Mouse (Mus musculus): ENCODE results near the gene AC161166.1. TPM values are rescaled to one million over a fixed set of nuclear protein-coding genes. Genes with fewer than 3 reads are reported as not detected.

The AC161166.1 gene
- total RNA-seq (2021), result not detected

DNA sequence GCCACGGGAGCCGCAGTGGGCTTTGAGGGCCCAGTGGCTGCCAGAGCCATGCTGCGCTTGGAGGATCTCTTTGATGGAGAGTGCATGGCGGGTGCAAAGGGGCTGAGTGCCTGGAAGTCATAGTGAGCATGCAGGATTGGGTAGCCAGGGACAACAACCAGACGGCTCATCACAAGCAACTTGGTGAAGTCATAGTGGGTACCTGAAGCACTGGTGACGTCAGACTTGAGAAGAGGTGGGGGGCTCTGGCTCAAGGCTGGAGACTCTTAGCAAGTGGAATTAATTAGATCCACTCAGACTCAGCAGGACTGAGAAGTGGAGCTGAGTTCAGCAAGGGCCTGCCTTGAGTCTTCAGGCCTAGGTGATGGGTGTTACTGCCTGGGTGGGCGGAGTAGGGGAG, at the start of gene AC161166.1:
TSS of gene AC161166.1 (minus strand) at position 101 of the 400 bp plus-strand sequence.
- DNase-seq (ENCODE audit: low spot score in 2 of 2), result no peak
- intact Hi-C loops (cut with DNase I), result no loop called here

GRCm38 (mm10) chr7:24561450-24561849, 49.2 kb upstream of the AC161166.1 start:
- intact Hi-C loops (cut with DNase I), result no loop called here

GRCm38 (mm10) chr7:24555786-24556185, 43.5 kb upstream of the AC161166.1 start:
- intact Hi-C loops (cut with DNase I), result no loop called here
- DNase-seq (ENCODE audit: low spot score in 2 of 2), result no peak

More at GRCm38 (mm10) chr7:24561450-24561849, 49.2 kb upstream of the AC161166.1 start:
- no peak for DNase-seq (ENCODE audit: low spot score in 2 of 2)

DNA sequence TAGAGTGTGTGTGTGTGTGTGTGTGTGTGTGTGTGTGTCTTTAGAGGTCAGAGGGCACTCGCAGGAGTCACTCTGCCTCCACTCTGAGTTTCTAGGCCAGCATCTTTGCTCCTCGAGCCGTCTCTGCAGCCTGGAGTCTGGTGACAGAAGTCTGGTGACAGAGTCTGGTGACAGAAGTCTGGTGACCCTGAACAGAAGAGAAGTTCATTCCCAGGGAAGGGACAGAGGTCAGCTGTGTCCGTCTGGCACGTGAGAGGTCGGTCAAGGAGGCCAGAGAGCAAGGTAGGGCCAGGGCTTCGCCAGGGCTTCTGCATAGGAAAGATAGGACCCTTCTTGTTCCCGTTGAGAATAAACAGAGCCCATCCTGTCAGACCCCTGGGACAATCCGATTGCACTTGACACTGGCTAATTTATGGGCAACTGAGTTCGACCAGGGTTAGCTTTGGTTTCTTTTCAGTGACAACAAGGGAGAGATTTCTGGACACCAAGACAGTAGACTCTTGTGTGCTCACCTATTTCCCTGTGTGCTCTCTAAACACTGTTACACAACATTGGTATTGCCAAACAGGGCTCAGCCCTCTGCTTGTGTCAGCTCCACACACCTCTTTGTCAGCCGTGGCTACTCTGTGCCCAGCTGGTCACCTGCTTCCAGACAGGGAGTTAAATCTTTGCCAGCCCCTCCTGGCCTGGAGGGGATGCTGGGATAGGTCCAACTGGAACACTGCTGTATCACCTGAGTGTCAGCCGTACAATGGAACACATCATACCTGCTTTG, 39.9 kb upstream of the AC161166.1 start:
- intact Hi-C loops (cut with DNase I), result no loop called here
- DNase-seq (ENCODE audit: low spot score in 2 of 2), result no peak

DNA sequence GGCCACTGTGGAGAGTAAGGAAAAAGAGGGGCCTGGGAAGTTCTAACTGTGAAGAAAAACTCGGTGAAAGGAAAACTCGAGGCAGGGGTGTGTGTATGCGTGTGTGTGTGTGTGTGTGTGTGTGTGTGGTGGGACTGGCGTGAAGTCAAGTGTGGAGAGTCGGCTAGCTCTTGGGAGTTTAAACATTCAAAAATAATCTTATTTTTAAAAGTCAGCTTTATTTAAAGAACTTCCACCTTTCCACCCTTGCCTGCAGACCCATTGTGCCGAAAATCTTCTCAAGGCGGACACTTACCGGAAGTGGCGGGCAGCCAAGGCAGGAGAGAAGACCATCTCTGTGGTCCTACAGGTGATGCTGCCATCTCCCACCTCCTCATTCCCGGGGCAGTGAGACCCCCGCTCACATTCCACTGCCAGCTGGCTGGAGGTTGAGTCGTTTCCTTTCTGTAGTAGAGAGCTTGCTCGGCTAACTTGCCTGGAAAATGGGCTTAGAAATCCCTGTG, 35.3 kb upstream of the AC161166.1 start:
- no peak for DNase-seq (ENCODE audit: low spot score in 2 of 2)
- intact Hi-C loops (cut with DNase I), result loop anchor here (1.0 kb wide), 1 partner anchor 17 kb away; the partner anchor contains the start of gene Irgq

DNA sequence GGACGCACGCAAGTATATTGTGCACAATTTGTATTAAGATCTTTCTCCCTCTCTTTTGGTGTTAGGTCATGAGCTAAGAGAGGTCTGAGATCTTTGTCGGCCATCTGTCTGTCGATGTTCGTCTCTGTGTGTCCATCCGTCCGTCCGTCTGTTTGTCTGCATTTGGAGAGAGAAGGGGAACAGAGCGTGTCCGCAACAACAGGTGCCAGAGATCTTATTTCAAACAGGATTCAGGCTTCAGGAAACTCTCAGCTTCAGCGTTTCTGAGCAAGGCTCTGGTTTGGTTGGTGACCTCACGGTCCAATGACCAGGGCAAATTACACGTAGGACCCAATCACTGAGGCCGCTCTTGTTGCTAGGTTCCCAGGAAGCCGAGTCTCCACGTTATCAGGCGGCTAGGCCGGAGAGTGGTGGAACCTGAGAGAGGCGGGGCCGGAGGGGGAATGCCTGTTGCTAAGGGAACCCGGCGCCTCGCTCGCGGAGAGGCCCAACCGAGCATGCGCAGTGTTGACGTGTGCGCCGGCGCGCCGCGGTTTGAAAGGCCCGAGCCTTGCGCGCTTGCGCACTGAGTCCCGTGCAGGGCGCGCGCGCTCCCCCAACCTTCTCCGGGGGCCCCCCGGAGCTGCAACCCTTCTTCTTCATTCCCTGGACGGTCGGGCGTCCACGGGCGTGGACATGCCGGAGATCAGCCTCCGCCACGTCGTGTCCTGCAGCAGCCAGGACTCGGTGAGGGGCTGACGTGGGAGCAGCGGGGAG, 34.6 kb upstream of the AC161166.1 start:
- intact Hi-C loops (cut with DNase I), result loop anchor here (1.0 kb wide), 1 partner anchor 17 kb away; the partner anchor contains the start of gene Irgq
- DNase-seq (ENCODE audit: low spot score in 2 of 2), result peak; percentile 99 to 100

DNA sequence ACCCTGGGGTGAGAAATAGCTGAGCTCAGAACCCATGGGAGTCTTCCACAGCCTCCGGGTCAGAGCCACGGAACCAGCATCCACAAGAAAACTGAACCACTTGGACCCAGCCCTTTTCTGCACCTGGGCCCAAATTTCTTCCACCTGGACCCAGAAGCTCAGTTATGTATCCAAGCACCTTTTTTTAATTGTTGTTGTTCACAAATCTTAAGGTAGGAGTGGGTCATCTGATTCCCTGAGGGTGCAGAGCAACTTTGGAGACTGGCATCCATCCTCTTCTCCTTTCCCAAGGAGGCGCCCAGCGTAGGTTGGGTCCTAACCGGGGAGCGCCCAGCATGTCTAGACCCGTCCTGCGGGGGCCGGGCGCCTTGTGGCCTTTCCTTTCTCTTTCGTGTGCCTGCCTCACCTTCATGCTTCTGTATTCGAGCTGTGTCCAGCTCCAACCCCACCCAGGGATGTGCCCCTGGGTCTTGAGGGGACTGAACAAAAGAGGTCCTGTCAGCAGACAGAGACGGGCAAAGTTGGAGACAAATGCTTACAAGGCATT, 33.9 kb upstream of the AC161166.1 start, which contains the start of the genes Pinlyp and Xrcc1:
TSS of gene Pinlyp (minus strand) at position 51 of the 547 bp plus-strand sequence.
TSS of gene Xrcc1 (plus strand) at position 222 of the 547 bp plus-strand sequence.
- DNase-seq (ENCODE audit: low spot score in 2 of 2), result no peak
- intact Hi-C loops (cut with DNase I), result no loop called here

DNA sequence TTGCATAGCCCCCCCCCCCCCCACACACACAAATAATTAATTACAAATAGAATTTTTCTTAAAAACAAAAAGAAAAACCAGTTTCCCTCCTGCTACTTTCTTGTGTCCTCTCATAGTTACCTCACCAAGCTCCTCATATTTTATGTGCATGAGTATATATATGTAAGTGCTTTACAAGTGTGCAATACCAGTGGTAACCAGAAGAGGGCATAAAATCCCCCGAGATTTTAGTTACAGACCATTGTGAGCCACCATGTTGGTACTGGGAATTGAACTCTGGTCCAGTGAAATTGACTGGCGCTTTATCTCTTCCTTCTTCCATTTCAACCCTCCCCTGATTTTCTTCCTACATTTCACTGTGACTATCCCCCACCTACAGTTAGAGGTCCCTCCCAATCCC, 32.3 kb upstream of the AC161166.1 start:
- DNase-seq (ENCODE audit: low spot score in 2 of 2), result no peak
- intact Hi-C loops (cut with DNase I), result no loop called here

DNA sequence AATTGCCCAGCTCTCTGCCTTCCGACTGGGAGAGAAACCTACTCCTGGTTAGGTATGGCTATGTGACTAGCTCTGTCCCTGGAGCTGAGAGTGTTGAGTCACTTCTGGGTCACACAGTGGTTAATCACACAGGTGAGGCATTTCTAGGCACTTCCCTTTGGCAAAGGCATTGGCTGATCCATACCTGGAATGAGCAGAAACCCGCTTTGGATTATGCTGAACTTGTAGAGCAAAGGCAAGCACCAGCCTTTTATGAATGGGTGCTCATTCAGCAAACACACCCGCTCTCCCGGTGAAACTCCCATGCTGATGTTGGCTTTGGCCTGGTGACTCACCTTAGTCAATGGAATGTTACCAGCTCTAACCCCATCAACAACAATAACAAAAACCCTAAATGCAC, 27.4 kb upstream of the AC161166.1 start:
- no peak for DNase-seq (ENCODE audit: low spot score in 2 of 2)
- intact Hi-C loops (cut with DNase I), result no loop called here

- intact Hi-C loops (cut with DNase I), result no loop called here
- DNase-seq (ENCODE audit: low spot score in 2 of 2), result no peak
Observed at GRCm38 (mm10) chr7:24538701-24539100, 26.4 kb upstream of the AC161166.1 start.

- peak; percentile 51 to 52 for DNase-seq (ENCODE audit: low spot score in 2 of 2)
- intact Hi-C loops (cut with DNase I), result no loop called here
Observed at GRCm38 (mm10) chr7:24538154-24538553, 25.9 kb upstream of the AC161166.1 start.

GRCm38 (mm10) chr7:24537591-24537990, 25.3 kb upstream of the AC161166.1 start:
- intact Hi-C loops (cut with DNase I), result no loop called here
- DNase-seq (ENCODE audit: low spot score in 2 of 2), result no peak

DNA sequence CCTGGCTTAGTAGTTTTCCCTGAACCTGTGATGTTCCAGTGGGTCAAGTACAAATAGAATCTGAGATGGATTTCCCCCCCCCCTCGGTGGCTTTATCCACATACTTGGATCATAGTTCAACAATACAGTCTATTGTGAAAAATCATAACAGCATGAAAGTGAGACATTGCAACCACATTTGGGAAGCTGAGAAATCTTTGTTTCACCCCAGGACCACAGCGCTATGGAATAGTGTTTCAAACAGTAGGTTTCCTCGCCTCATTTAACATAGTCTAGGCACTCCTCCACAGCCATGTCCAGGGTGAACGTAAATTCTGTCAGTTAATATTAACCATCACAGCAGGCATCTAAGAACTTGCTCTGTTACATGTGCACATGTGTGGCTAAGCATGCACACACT, 24.8 kb upstream of the AC161166.1 start:
- DNase-seq (ENCODE audit: low spot score in 2 of 2), result no peak
- intact Hi-C loops (cut with DNase I), result no loop called here

- DNase-seq (ENCODE audit: low spot score in 2 of 2), result peak in 1 of 2 experiments; percentile 27
- intact Hi-C loops (cut with DNase I), result loop anchor here (5.0 kb wide), 1 partner anchor 128 kb away; no protein-coding TSS in a partner anchor
Observed at GRCm38 (mm10) chr7:24534301-24534700, 22.0 kb upstream of the AC161166.1 start.

GRCm38 (mm10) chr7:24533806-24534205, 21.6 kb upstream of the AC161166.1 start:
- DNase-seq (ENCODE audit: low spot score in 2 of 2), result no peak
- intact Hi-C loops (cut with DNase I), result loop anchor here (5.0 kb wide), 1 partner anchor 128 kb away; no protein-coding TSS in a partner anchor

GRCm38 (mm10) chr7:24533031-24533571, 20.8 kb upstream of the AC161166.1 start:
- intact Hi-C loops (cut with DNase I), result loop anchor here (5.0 kb wide), 1 partner anchor 129 kb away; no protein-coding TSS in a partner anchor
- no peak for DNase-seq (ENCODE audit: low spot score in 2 of 2)

DNA sequence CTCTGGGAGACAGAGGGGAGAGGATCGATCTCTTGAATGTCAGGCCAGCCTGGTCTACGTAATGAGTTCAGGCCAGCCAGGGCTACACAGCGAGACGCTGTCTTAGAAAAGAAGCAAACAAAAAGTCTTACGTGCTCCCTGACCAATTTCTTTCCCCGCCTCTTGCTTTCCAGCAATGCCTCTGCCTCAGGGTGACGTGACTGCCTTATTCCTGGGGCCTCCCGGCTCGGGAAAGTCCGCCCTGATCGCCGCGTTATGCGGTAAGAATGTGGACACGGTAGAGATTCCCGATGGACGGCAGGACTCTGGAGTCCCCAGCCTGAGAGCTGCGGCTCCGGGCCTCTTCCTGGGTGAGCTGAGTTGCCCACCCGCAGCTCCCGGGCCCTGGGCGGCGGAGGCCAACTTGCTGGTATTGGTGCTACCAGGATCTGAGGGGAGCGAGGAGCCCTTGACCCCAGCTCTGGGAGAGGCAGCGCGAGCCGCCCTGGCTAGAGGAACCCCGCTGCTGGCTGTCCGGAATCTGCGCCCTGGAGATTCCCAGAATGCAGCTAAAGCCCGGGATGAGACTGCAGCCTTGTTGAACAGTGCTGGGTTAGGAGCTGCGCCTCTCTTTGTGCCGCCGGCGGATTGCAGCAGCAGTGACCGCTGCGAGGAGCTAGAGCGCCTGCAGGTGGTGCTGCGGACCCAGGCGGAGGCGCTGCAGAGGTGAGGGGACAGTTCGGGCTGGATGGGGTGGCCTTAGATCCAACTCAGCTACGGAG, 19.1 kb upstream of the AC161166.1 start:
- peak; percentile 81 to 82 for DNase-seq (ENCODE audit: low spot score in 2 of 2)
- intact Hi-C loops (cut with DNase I), result loop anchor here (5.0 kb wide), 1 partner anchor 131 kb away; no protein-coding TSS in a partner anchor

DNA sequence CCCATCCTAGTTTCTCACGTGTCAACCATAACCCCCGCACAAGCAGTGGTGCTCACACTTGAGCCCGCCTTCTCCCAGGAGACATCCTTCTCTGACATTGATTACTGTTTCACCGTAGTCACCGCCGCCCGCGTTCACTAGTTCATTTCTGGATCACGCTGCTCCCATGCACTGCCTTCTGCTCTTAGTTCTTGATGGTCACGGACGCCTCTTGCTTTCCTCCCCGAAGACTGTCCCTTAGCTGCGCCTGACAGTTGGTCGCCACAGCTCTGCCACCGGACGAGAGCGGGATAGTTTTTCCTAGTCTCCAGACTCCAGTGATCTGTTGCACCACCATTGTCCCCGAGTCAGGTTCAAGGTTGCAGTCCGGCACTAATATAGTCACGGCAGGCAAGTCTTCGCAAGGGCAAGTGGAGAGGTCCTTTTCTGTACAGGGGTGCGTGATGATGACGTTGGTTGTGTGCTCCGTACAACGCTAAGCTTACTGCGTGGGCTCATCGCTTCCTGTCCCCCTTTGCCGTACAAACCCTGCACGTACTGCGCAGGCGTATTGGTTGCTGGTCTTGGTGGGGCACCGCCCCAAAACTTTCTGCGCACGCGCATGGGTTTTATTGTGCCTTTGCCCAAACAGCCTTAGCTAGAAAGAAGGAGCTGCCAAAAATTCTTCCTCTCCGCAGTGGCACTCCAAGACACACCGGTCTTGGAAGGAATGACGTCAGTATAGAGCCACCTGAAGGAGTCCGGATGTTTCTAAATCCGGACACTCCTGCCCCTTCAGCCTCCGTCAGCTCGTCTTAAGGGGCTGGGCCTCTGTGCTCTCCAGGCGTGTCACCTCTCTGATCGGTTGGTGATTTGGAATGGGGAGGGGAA, 18.0 kb upstream of the AC161166.1 start, which contains the start of gene Irgq:
TSS of gene Irgq (plus strand) at position 628 of the 870 bp plus-strand sequence.
- DNase-seq (ENCODE audit: low spot score in 2 of 2), result peak; percentile 99
- intact Hi-C loops (cut with DNase I), result loop anchor here (1.0 to 5.0 kb wide), 3 partner anchors 17 to 132 kb away; partner anchors contain the start of gene Zfp428
